Mouse (Mus musculus): Measurements from ENCODE around the gene Nadsyn1. TPM values are rescaled to one million over a fixed set of nuclear protein-coding genes. Genes with fewer than 3 reads are reported as not detected.

Gene Nadsyn1
- 19.4 and 21.1 TPM in 2 replicates for polyA plus RNA-seq (2015; fragmentation: Nextera tagmentation; extraction: Ambion mirVana)

DNA sequence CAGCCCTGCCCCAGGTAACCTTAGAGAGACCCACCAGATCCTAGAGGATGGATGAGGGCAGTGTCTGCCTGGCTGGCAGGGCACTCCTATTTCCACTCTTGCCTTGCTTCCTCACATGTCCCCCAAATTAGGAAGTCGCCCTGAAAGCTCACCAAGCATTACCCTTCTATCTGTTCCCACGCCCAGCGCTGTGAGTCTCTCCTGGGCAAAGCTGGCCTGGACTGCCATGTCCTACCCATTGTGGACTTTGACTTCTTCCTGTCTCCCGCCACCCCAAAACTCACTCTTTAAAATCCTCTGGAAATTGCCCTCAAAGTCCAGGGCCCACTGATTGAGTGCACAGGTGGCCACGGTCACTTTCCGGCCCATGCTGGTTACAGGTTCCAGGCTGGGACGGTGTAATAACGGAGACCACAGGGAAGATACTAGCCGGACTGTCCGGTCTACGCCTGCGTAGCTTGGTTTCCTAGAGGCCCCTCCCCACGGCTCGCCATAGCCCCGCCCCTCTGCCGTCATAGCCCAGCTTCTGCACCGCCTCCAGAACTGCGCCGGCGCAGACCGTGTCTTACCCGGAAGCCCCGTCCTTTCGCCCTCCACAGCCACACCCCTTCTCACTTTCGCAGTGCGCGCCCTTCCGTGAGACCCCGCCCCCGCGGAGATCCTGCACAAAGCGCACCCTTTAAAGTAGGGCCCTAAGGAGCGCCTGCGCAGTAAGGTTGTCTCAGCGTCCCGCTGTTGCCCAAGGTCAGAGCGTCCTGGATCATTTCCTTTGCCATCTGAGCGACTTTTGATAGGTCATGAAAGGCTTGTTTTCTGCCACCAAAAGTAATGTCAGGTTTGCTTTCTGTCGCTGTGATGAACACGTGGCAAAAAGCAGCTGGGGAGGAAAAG lies at the start of gene Nadsyn1, which contains the start of gene Dhcr7:
TSS of gene Nadsyn1 (minus strand) at position 475 of the 891 bp plus-strand sequence.
TSS of gene Dhcr7 (plus strand) at position 771 of the 891 bp plus-strand sequence.
- under 1% methylated on average over 40 of the region's 40 CpGs for WGBS
- H3K9me3 ChIP-seq = no peaks in the 10 kb centered on the region
- peak; percentile 97 for ATAC-seq
- H3K27me3 ChIP-seq (replicated peaks) = no peaks in the 10 kb centered on the region
- H3K4me3 ChIP-seq (replicated peaks) = peak within 1 kb of the TSS; percentile 62
- H3K9ac ChIP-seq = peak within 1 kb of the TSS; percentile 74
- peak within 1 kb of the TSS; percentile 78 for H3K4me2 ChIP-seq (replicated peaks)
- H3K4me1 ChIP-seq (replicated peaks) = peaks cover 22% of the 10 kb centered on the region
- peak within 1 kb of the TSS; percentile 77 for H3K27ac ChIP-seq
- H3K36me3 ChIP-seq = 0 out of 2 replicates have a peak, but pooled peaks cover 6% of the 10 kb centered on the region

DNA sequence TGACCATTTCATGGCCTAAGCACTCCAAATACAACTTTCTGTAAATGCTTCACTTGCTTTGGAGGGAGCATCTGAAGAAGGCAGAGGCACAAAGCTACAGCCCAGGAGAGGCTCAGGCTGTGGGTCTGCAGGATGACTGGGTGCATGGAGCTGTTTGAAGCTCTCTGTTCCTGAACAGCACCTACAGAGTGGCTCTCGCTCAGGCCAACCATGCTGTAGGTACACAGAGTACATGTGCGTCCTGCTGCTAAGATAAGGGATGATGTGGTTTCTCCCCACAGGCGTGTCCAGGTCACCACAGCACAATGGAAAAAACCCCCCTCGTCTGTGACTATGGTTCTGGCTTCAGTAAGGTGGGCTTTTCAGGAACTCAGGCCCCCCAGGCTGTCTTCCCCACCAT lies 46.2 kb upstream of the Nadsyn1 start:
- Histone ChIP-seq H3K4me1 (replicated peaks) (no peaks in the 10 kb centered on the region), H3K27me3 (replicated peaks) (no peaks in the 10 kb centered on the region), H3K4me3 (replicated peaks) (no peak overlapping the region), H3K27ac (no peak overlapping the region), H3K9ac (no peak overlapping the region), H3K9me3 (no peaks in the 10 kb centered on the region), H3K4me2 (replicated peaks) (no peak overlapping the region), H3K36me3 (no peaks in the 10 kb centered on the region)
- WGBS = 72% methylated on average over 4 of the region's 4 CpGs
- ATAC-seq = no peak

DNA sequence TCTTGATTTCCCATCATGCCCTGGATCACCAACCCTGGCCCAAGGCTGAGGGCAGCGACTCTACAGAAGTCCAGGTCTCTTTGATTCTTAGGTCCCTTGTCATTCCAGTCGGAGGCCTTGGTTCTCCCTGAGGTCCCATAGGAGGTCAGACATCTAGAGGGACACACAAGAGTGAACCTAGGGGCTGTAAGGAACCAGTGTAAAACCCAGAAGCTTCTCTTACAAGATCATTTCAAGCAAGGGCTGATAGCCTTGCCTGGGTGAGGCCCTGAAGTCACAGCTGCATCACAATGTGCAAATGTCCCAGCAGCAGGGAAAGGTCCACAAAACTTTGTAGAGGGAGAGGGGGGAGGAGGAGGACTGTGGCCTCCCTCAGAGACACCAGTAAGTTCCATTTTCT lies 43.9 kb upstream of the Nadsyn1 start, which contains the start of gene Gm498:
TSS of gene Gm498 (plus strand) at position 301 of the 400 bp plus-strand sequence.
- Histone ChIP-seq H3K4me3 (replicated peaks) (no peak within 1 kb of the TSS), H3K4me1 (replicated peaks) (no peaks in the 10 kb centered on the region), H3K9me3 (no peaks in the 10 kb centered on the region), H3K36me3 (no peaks in the 10 kb centered on the region), H3K9ac (no peak within 1 kb of the TSS), H3K27me3 (replicated peaks) (no peaks in the 10 kb centered on the region), H3K4me2 (replicated peaks) (no peak within 1 kb of the TSS), H3K27ac (no peak within 1 kb of the TSS)
- WGBS = 84% methylated on average over 2 of the region's 2 CpGs
- no peak for ATAC-seq

DNA sequence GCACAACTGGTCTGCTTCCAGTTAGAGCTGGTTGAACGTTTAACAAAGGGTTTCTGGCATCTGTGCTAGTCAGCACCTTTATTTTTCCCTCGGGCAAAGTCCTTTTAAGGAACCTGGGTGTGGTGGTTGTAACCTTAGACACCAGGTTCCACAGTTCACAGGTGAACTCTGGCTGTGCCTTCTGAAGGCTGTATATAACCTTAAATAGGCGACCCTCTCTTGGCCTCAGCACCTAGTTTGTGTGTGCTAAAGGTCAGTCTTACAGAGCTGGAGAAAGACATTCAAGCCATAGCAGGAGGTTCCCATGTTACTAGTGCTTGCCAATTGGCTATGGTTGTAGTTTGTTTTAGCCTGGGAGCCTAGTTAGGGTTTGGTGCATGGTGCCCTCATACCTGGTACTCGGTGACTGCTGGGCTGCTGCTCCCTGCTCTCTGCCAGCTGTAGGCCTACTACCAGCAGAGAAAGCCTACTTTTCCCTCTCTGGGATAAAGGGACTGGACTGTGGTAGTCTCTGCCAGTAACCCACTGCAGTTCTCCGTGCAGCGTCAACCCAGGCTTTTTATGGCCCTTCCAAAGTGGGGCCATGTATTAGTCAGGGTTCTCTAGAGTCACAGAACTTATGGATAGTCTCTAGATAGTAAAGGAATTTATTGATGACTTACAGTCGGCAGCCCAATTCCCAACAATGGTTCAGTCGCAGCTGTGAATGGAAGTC lies 26.3 kb upstream of the Nadsyn1 start:
- no peak overlapping the region for H3K4me3 ChIP-seq (replicated peaks)
- H3K4me2 ChIP-seq (replicated peaks) = no peak overlapping the region
- ATAC-seq = peak; percentile 95
- H3K9me3 ChIP-seq = no peaks in the 10 kb centered on the region
- H3K27ac ChIP-seq = peak overlapping the region; percentile 75
- H3K9ac ChIP-seq = no peak overlapping the region
- peaks cover 28% of the 10 kb centered on the region for H3K36me3 ChIP-seq
- H3K4me1 ChIP-seq (replicated peaks) = 0 out of 2 replicates have a peak, but pooled peaks cover 2% of the 10 kb centered on the region
- 77% methylated on average over 7 of the region's 8 CpGs for WGBS
- H3K27me3 ChIP-seq (replicated peaks) = no peaks in the 10 kb centered on the region

- no peaks in the 10 kb centered on the region for H3K27me3 ChIP-seq (replicated peaks)
- 82% methylated on average over 5 of the region's 5 CpGs for WGBS
These were observed 25.6 kb upstream of the Nadsyn1 start for GRCm38 (mm10) chr7:143848127-143848767.

DNA sequence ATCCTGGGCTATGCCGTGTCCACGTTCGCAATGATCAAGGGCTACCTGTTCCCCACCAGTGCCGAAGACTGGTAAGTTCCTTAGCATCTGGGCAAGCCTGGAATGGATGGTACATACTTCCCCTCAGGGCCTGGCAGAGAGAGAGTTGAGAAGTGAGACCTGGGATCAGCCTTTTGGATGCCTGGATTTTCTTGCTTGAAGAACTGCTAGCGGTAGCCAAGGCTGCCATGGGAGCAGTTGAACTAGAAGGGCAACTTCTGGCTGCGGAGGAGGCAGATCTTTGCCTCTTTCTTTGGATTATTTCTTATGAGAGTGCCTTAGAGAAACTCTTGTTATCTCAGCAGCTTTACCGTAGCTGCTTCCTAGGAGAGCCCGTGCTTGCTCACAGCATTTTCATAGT lies 18.7 kb upstream of the Nadsyn1 start:
- no peaks in the 10 kb centered on the region for H3K4me1 ChIP-seq (replicated peaks)
- no peaks in the 10 kb centered on the region for H3K9me3 ChIP-seq
- no peak overlapping the region for H3K9ac ChIP-seq
- H3K27me3 ChIP-seq (replicated peaks) = no peaks in the 10 kb centered on the region
- H3K4me2 ChIP-seq (replicated peaks) = no peak overlapping the region
- 98% methylated on average over 8 of the region's 8 CpGs for WGBS
- no peak for ATAC-seq
- H3K36me3 ChIP-seq = peaks cover 73% of the 10 kb centered on the region
- no peak overlapping the region for H3K4me3 ChIP-seq (replicated peaks)
- H3K27ac ChIP-seq = no peak overlapping the region

More at GRCm38 (mm10) chr7:143848127-143848767, 25.6 kb upstream of the Nadsyn1 start:
- Histone ChIP-seq H3K9me3 (no peaks in the 10 kb centered on the region), H3K4me2 (replicated peaks) (no peak overlapping the region), H3K36me3 (peaks cover 34% of the 10 kb centered on the region), H3K4me1 (replicated peaks) (0 out of 2 replicates have a peak, but pooled peaks cover 2% of the 10 kb centered on the region), H3K9ac (no peak overlapping the region), H3K27ac (peak overlapping the region; percentile 25; the same call in 1 of the 2 replicates), H3K4me3 (replicated peaks) (no peak overlapping the region)
- peak; percentile 44; the same call in 1 of the 2 replicates for ATAC-seq

- Histone ChIP-seq H3K27ac (no peak overlapping the region), H3K27me3 (replicated peaks) (no peaks in the 10 kb centered on the region), H3K9ac (no peak overlapping the region), H3K4me3 (replicated peaks) (no peak overlapping the region), H3K4me2 (replicated peaks) (no peak overlapping the region), H3K36me3 (peaks cover 61% of the 10 kb centered on the region), H3K4me1 (replicated peaks) (peaks cover 4% of the 10 kb centered on the region; the same call in 1 of the 2 replicates), H3K9me3 (no peaks in the 10 kb centered on the region)
- no peak for ATAC-seq
- 93% methylated on average over 5 of the region's 5 CpGs for WGBS
These were observed 17.5 kb upstream of the Nadsyn1 start for GRCm38 (mm10) chr7:143840121-143840520.

GRCm38 (mm10) chr7:143837705-143838358 lies 15.2 kb upstream of the Nadsyn1 start:
- no peak for ATAC-seq
- Histone ChIP-seq H3K4me1 (replicated peaks) (peaks cover 24% of the 10 kb centered on the region), H3K4me2 (replicated peaks) (no peak overlapping the region), H3K9me3 (no peaks in the 10 kb centered on the region), H3K9ac (no peak overlapping the region), H3K27me3 (replicated peaks) (no peaks in the 10 kb centered on the region), H3K27ac (no peak overlapping the region), H3K36me3 (peaks cover 43% of the 10 kb centered on the region), H3K4me3 (replicated peaks) (no peak overlapping the region)
- 86% methylated on average over 3 of the region's 3 CpGs for WGBS

DNA sequence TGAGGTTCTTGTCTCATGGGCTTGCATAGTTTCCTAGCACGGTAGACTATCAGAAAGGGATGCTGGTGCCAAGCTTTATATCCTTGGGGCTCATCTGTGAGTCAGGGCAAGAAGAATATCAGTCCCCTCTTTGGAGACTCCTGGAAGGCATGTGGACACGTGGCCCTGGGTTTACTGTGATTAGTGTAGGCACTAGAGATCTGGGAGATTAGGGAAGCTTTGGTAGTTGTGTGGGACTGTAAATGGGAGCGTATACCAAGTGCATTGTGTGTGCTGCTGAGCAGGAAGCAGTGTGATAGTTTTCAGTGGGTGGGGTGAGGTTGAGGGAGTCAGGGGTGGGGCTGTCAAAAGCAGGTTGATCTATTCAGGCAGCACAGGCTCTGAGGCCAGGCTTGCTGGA lies 12.3 kb upstream of the Nadsyn1 start:
- Histone ChIP-seq H3K27me3 (replicated peaks) (no peaks in the 10 kb centered on the region), H3K9me3 (no peaks in the 10 kb centered on the region)

DNA sequence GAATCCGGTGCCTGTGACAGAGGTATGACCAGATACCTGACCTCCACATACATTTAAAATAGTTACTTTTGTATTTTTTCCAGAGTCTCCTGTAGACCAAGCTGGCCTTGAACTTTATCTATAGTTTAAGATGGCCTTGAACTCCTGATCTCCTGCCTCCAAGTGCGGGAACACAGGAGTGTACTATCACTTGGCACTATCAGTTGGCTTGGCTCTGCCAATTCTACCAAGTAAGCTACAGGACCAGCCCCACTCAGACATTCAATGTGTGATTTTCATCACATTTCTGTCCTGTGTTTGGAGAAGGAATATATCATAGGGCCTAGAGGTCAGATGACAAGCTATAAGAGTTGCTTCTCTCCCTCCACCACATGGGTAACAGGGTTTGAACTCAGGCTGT lies 11.7 kb upstream of the Nadsyn1 start:
- peaks cover 19% of the 10 kb centered on the region for H3K36me3 ChIP-seq
- no peak for ATAC-seq
- H3K27me3 ChIP-seq (replicated peaks) = no peaks in the 10 kb centered on the region
- no peaks in the 10 kb centered on the region for H3K9me3 ChIP-seq
- H3K4me3 ChIP-seq (replicated peaks) = no peak overlapping the region
- WGBS = 79% methylated on average over 2 of the region's 2 CpGs
- no peak overlapping the region for H3K4me2 ChIP-seq (replicated peaks)
- H3K9ac ChIP-seq = no peak overlapping the region
- 0 out of 2 replicates have a peak overlapping the region, but pooled peaks have one; percentile 44 for H3K27ac ChIP-seq
- H3K4me1 ChIP-seq (replicated peaks) = peaks cover 42% of the 10 kb centered on the region

More for the DNA sequence above, 12.3 kb upstream of the Nadsyn1 start:
- Histone ChIP-seq H3K4me3 (replicated peaks) (no peak overlapping the region), H3K4me1 (replicated peaks) (peaks cover 41% of the 10 kb centered on the region), H3K27ac (0 out of 2 replicates have a peak overlapping the region, but pooled peaks have one; percentile 44), H3K4me2 (replicated peaks) (peak overlapping the region; percentile 15), H3K9ac (no peak overlapping the region), H3K36me3 (peaks cover 21% of the 10 kb centered on the region)
- peak; percentile 61 for ATAC-seq
- 37% methylated on average over 3 of the region's 3 CpGs for WGBS

GRCm38 (mm10) chr7:143833581-143834190 lies 11.0 kb upstream of the Nadsyn1 start:
- H3K4me3 ChIP-seq (replicated peaks) = no peak overlapping the region
- ATAC-seq = no peak
- no peak overlapping the region for H3K4me2 ChIP-seq (replicated peaks)
- no peak overlapping the region for H3K9ac ChIP-seq
- 71% methylated on average over 6 of the region's 6 CpGs for whole genome bisulfite sequencing
- no peaks in the 10 kb centered on the region for H3K27me3 ChIP-seq (replicated peaks)
- peaks cover 43% of the 10 kb centered on the region for H3K4me1 ChIP-seq (replicated peaks)
- no peaks in the 10 kb centered on the region for H3K9me3 ChIP-seq
- H3K36me3 ChIP-seq = peaks cover 16% of the 10 kb centered on the region
- H3K27ac ChIP-seq = no peak overlapping the region
